Mouse (Mus musculus): ENCODE results near the gene Tent4b. TPM values are rescaled to one million over a fixed set of nuclear protein-coding genes. Genes with fewer than 3 reads are reported as not detected.
"Not testable (repeated sequence)": the region's sequence is repeated elsewhere in the genome, so short reads cannot be mapped to it uniquely, and the experiment has no call there.

Tent4b gene
- polyA plus RNA-seq, 1 experiment from 2014 or later: 11.0 TPM

DNA sequence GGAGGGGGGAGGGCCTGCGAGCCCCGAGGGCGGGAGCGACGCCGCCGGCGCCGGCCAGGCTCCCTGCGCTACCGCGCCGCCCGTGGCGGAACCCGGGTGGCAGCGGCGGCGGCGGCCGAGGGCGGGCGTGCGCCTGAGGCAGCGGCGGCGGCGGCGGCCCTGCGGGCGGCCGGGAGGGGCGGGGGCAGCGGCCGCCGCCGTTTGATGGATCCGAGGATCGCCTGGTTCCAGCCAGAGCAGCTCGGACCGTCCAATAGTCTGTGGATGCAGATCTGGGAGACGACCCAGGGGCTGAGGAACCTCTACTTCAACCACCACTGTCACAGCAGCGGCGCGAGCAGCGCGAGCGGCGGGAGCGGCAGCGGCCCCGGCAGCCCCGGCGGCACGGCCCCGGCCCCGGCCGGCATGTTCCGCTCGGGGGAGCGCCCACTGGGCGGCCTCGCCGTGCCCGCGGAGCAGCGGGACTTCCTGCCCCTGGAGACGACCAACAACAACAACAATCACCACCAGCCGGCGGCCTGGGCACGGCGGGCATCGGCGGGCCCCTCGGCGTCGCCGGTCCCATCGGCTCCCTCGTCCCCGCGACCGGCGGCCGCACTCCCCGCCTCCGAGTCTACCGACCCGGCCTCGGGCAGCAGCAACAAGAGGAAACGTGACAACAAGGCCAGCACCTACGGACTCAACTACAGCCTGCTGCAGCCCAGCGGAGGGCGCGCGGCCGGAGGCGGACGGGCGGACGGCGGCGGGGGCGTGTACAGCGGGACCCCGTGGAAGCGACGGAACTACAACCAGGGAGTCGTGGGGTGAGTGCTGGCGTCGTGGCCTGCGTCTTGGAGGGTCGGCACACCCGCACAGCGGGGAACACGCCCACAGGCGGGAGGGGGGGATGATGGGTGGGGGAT is 938 bp downstream of the Tent4b start:
- peak; percentile 36 for ATAC-seq (ENCODE audit: low FRiP score, low read depth)
- no peaks in the 10 kb centered on the region for H3K36me3 ChIP-seq
- H3K4me1 ChIP-seq (replicated peaks): peaks cover 47% of the 10 kb centered on the region
- peak overlapping the region; percentile 100 for H3K27ac ChIP-seq (replicated peaks)
- H3K9ac ChIP-seq: peak overlapping the region; percentile 79
- H3K4me2 ChIP-seq: peak overlapping the region; percentile 81
- under 1% methylated on average over 63 of the region's 117 CpGs for WGBS
- H3K27me3 ChIP-seq: no peaks in the 10 kb centered on the region
- peak overlapping the region; percentile 95 for H3K4me3 ChIP-seq
- no peaks in the 10 kb centered on the region for H3K9me3 ChIP-seq

DNA sequence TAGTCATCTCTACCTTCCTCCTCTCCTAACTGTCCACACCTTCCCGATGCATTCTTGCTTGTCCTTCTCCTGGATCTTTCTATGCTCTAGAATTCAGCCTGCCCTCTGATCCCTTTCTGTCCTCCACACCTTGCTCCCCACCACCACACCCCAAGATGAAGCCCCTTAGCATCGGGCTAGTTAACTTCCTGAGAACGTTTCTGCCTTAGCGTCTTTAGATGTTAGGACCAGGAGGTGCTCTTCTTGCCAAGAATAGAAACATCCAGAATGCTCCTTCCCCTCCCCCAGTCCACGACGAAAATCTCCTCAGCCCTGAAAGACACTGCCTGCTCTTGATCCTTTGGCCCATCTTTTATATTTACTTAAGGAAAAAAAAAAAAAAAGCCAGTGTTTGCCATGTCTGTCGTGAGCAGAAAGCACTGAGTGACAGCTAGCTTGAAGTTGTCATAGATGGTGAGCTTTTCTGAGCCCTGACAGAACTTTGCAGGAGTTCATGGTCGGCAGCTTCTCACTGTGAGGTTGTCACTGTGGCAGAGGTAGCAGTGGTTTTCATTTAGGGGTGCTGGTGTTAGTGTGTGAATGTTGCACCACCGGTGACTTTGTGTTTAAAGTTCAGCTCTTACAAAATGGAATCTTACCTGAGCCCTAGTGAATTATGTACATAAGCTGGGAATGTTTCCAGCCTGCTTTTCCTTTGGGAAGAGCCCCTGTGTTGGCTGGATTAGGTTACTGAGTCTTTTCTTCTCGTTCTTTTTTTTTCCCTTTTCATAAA is 1.9 kb downstream of the Tent4b start:
- Histone ChIP-seq H3K27ac (replicated peaks) (no peak overlapping the region), H3K4me2 (peak overlapping the region; percentile 81), H3K9me3 (no peaks in the 10 kb centered on the region), H3K4me3 (peak overlapping the region; percentile 95), H3K4me1 (replicated peaks) (peaks cover 48% of the 10 kb centered on the region), H3K27me3 (no peaks in the 10 kb centered on the region), H3K9ac (peak overlapping the region; percentile 79), H3K36me3 (no peaks in the 10 kb centered on the region)
- no peak for ATAC-seq (ENCODE audit: low FRiP score, low read depth)
- WGBS: 16% methylated on average over 10 of the region's 10 CpGs

DNA sequence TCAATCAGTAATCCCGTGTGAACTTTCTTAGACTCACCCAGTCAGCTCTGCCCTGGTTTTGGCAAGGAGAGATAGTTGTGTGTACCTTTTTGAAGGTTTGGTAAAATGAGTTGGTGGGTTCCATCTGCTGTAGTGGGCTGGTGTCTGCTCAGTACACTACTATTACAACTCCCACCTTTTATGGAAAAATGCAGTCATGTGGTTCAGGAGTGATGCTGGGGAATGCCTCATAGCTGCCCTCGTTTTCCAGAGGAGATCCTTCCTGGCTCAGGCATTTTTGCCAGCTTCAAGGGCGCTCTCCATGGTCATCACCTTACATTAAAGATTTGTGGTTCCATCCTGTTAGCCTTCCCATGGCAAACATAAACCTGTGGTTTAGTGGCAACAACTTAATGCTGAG is 2.6 kb downstream of the Tent4b start:
- Histone ChIP-seq H3K27ac (replicated peaks) (no peak overlapping the region), H3K4me3 (peak overlapping the region; percentile 95), H3K4me1 (replicated peaks) (peaks cover 51% of the 10 kb centered on the region), H3K4me2 (peak overlapping the region; percentile 81), H3K9ac (no peak overlapping the region), H3K27me3 (no peaks in the 10 kb centered on the region), H3K9me3 (no peaks in the 10 kb centered on the region), H3K36me3 (no peaks in the 10 kb centered on the region)
- no peak for ATAC-seq (ENCODE audit: low FRiP score, low read depth)
- 51% methylated on average over 3 of the region's 3 CpGs for WGBS

DNA sequence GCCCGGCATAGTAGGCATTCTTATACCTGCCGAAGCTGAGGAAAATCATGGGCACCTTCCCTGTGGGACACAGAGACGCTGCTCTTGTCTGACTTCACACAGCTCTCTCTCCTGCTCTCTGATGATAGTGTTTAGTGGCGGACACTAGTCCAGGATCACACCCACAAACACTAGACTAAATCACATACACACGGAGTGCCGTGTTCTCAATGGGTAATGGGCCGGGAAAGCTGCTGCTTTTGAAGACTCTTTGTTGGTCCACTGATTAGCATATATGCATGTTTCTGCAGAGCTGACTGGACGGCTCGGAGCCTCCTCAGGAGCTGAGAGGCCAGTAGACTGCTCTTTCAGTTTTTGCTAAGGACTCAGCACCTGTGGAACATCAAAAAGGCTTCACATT is 7.0 kb downstream of the Tent4b start:
- Histone ChIP-seq H3K4me1 (replicated peaks) (peaks cover 36% of the 10 kb centered on the region), H3K27me3 (no peaks in the 10 kb centered on the region)
- no peak for ATAC-seq (ENCODE audit: low FRiP score, low read depth)

DNA sequence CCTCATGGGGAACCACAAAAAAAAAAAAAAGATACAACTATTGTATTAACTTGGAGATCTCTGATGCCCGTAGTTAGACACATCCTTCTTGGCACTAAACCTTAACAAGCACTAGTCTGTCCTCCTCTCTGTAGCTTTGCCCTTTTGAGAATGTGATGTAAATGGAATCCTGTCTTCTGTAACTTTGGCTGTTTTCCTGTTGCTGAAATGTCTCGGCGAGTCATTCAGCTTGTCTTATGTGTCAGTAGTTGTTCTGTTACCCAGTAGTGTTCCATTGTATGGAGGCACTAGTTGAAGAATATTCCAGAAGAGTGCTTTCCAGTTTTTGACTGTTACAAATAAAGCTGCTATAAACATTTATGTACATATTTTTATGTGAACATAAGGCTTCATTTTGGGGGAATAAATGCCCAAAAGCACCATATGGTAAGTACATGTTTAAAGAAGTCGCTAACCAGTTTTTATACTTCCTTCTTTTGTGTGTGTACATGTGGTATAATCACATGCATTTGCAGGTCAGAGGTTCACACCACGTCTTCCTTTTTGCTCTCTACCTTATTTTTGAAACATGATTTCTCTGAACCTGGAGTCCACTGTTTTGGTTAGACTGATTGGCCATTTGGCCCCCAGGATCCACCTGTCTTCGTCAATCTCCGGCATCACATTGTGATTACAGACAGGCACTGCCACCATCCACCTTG is 8.3 kb downstream of the Tent4b start:
- Histone ChIP-seq H3K27me3 (no peaks in the 10 kb centered on the region), H3K4me2 (no peak overlapping the region), H3K9ac (no peak overlapping the region), H3K27ac (replicated peaks) (no peak overlapping the region), H3K4me1 (replicated peaks) (peaks cover 23% of the 10 kb centered on the region), H3K4me3 (no peak overlapping the region), H3K36me3 (no peaks in the 10 kb centered on the region), H3K9me3 (no peaks in the 10 kb centered on the region)
- ATAC-seq (ENCODE audit: low FRiP score, low read depth): no peak
- WGBS: 86% methylated on average over 7 of the region's 7 CpGs

More for the DNA sequence above, 7.0 kb downstream of the Tent4b start:
- Histone ChIP-seq H3K27ac (replicated peaks) (no peak overlapping the region), H3K4me2 (no peak overlapping the region), H3K4me3 (no peak overlapping the region), H3K9me3 (no peaks in the 10 kb centered on the region), H3K9ac (no peak overlapping the region), H3K36me3 (no peaks in the 10 kb centered on the region)
- WGBS: 54% methylated on average over 9 of the region's 9 CpGs

DNA sequence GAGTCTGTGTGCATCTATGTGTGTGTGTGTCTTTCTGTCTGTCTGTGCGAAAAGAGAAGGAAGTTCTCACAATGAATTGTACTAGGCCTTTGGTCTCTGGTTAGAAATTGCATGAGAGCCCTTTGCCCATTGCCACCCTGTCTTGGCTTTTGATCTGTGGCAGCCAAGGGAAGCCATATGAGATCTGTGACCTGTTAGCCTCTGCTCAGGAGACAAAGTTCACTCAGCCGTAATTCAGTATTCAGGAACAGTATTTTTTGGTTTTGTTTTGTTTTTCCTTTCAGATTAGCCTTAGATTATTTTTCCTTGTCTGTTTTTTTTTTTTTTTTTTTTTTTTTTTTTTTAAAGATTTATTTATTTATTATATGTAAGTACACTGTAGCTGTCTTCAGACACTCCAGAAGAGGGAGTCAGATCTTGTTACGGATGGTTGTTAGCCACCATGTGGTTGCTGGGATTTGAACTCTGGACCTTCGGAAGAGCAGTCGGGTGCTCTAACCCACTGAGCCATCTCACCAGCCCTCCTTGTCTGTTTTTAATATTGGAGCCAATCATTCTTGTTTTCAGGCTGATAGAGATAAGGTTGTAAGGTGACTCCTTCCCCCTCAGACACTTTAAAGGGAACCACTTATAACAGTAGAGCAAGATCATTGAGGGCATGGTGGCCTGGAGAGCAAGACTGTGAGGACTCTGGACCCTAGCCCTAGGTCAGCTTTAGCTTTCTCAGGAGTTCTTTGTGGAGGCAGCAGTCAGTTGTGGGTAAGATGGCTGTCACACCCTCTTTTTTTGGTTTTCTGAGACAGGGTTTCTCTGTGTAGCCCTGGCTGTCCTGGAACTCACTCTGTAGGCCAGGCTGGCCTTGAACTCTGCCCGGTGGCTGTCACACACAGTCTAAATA is 11.2 kb downstream of the Tent4b start:
- not testable (repeated sequence) for H3K27me3 ChIP-seq; H3K9ac ChIP-seq; H3K4me3 ChIP-seq; H3K4me1 ChIP-seq (replicated peaks); H3K36me3 ChIP-seq; H3K9me3 ChIP-seq; H3K4me2 ChIP-seq; H3K27ac ChIP-seq (replicated peaks); ATAC-seq (ENCODE audit: low FRiP score, low read depth)
- 94% methylated on average over 6 of the region's 6 CpGs for WGBS

DNA sequence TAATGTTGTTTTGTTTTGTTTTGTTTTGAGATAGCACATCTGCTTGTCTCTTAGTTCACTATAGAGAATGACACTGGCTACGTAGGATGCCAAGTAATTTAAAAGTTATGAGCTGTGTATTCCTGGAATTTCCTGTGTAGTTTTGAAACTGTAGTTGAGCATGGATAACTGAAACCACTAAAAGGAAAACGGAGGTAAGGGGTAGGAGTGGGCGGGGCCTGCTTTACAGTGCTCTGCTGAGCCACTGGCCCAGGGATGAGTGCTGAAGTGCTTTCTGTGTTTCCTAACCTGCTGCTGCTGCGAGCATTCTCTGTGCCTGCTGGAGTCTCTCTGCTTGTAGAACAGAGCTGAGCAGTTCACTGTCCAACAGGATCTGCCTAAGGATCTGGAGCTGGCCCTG is 22.3 kb downstream of the Tent4b start:
- no peak overlapping the region for H3K9ac ChIP-seq
- H3K4me1 ChIP-seq (replicated peaks): peaks cover 15% of the 10 kb centered on the region
- no peaks in the 10 kb centered on the region for H3K9me3 ChIP-seq
- WGBS: 61% methylated on average over 4 of the region's 4 CpGs
- no peak overlapping the region for H3K4me2 ChIP-seq
- no peaks in the 10 kb centered on the region for H3K36me3 ChIP-seq
- no peaks in the 10 kb centered on the region for H3K27me3 ChIP-seq
- ATAC-seq (ENCODE audit: low FRiP score, low read depth): no peak
- no peak overlapping the region for H3K27ac ChIP-seq (replicated peaks)
- no peak overlapping the region for H3K4me3 ChIP-seq

DNA sequence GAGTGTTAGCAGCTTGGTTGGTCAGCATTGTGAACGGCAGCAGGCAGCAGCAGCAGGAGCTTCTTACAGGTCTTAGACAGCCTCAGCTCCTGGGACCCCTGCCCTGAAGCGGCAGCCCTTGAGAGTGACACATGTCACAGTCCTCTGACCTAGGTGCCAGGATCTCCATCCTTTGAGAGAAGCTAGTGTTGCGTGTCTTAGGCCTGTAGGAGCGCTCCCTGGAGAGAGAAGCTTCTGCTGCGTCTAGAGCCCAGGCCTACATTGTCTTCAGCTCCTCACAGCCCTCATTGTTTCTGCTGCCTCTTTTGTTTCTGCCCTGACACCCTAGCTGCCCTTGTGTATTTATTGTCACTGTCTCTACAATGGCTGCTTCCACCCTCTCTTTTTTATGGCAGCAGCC is 26.3 kb downstream of the Tent4b start:
- ATAC-seq (ENCODE audit: low FRiP score, low read depth): no peak; the same call in 1 of the 2 replicates

DNA sequence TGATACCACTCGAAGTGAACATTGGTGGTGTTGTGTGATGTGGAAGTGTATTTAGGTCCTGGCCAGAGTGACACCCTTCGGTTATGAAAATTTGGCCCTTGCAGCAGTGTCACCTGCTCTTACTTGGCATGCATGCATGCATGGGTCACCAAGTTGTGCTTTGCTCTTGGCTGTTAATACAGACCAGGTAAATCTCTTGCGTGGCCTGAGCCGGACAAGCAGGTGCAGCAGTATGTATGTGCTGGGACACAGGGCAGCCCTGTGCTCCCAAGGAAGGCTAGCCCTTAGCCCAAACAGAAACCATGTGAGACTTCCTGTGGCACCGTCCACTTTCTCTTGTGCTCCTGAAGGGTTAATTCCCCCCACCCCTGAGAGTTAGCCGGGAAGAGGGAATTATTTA is 28.8 kb downstream of the Tent4b start:
- no peak overlapping the region for H3K27ac ChIP-seq (replicated peaks)
- H3K4me2 ChIP-seq: no peak overlapping the region
- H3K36me3 ChIP-seq: no peaks in the 10 kb centered on the region
- WGBS: 65% methylated on average over 6 of the region's 6 CpGs
- no peak overlapping the region for H3K4me3 ChIP-seq
- no peaks in the 10 kb centered on the region for H3K9me3 ChIP-seq
- H3K4me1 ChIP-seq (replicated peaks): peaks cover 25% of the 10 kb centered on the region
- ATAC-seq (ENCODE audit: low FRiP score, low read depth): no peak
- no peak overlapping the region for H3K9ac ChIP-seq
- no peaks in the 10 kb centered on the region for H3K27me3 ChIP-seq

More for the DNA sequence above, 26.3 kb downstream of the Tent4b start:
- Histone ChIP-seq H3K4me3 (no peak overlapping the region), H3K27me3 (no peaks in the 10 kb centered on the region), H3K9me3 (no peaks in the 10 kb centered on the region), H3K9ac (no peak overlapping the region), H3K4me1 (replicated peaks) (peaks cover 25% of the 10 kb centered on the region), H3K4me2 (no peak overlapping the region), H3K36me3 (no peaks in the 10 kb centered on the region), H3K27ac (replicated peaks) (peak overlapping the region; percentile 60)
- WGBS: 7% methylated on average over 5 of the region's 5 CpGs

DNA sequence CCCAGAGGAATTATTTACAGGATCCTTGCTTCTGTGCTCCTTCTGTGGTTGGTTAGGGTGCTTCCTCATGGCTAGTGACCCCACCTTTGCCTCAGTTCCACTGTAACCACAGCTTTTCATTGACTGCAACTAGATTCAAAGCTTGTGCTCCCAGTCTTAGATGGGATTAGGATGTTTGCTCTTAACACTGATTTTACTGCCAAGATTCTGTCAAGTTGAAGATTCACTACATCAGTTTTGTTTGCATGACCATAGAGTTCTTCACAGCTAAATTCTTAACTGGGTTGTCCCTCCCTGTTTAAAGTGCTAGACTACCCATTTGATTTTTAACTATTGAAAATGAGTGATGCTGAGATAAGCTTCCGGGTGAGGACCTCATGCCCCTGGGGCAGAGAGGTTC is 29.3 kb downstream of the Tent4b start:
- H3K27ac ChIP-seq (replicated peaks): no peak overlapping the region
- no peak for ATAC-seq (ENCODE audit: low FRiP score, low read depth)
- no peaks in the 10 kb centered on the region for H3K27me3 ChIP-seq
- 62% methylated on average over 1 of the region's 1 CpGs for WGBS
- H3K4me1 ChIP-seq (replicated peaks): peaks cover 25% of the 10 kb centered on the region
- no peaks in the 10 kb centered on the region for H3K9me3 ChIP-seq
- H3K4me3 ChIP-seq: no peak overlapping the region
- H3K4me2 ChIP-seq: no peak overlapping the region
- H3K36me3 ChIP-seq: no peaks in the 10 kb centered on the region
- no peak overlapping the region for H3K9ac ChIP-seq

DNA sequence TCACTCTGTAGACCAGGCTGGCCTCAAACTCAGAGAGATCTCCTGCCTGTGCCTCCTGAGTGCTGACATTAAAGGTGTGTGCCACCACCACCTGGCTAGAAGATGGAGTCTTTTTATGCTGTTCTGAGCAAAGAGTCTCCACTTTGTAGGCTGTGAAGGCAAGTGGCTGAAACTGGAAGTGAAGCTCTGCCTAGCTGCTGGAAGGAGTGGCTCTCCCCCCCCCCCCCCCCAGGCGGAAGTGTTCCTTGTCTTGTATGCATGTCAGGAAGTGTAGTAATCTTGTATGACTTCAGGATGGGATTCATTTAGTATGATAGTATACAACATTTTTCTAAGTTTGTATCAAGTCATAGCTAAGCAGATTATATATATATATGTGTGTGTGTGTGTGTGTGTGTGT is 29.8 kb downstream of the Tent4b start:
- Histone ChIP-seq H3K9me3 (no peaks in the 10 kb centered on the region), H3K4me1 (replicated peaks) (peaks cover 25% of the 10 kb centered on the region), H3K36me3 (no peaks in the 10 kb centered on the region), H3K27me3 (no peaks in the 10 kb centered on the region), H3K27ac (replicated peaks) (no peak overlapping the region), H3K9ac (no peak overlapping the region), H3K4me3 (no peak overlapping the region), H3K4me2 (no peak overlapping the region)
- no peak for ATAC-seq (ENCODE audit: low FRiP score, low read depth)
- WGBS: no CpG with 5 or more reads among the region's 1 CpGs

Data from hindbrain, embryonic 15.5 days (tissue).